Mouse (Mus musculus): ENCODE measurements around the gene Myl6.

GRCm38 (mm10) chr10:128502341-128502740, 8.4 kb upstream of the Myl6 start:
- TF ChIP-seq POLR2AphosphoS5 (IDR thresholded peaks at IDR 0.05; ENCODE audit: insufficient replicate concordance, low read depth, low read length), result no peak
- no peak for TF ChIP-seq GATA1 (IDR thresholded peaks at IDR 0.05; ENCODE audit: borderline replicate concordance, low read length)
- no peak for TF ChIP-seq CTCF (IDR thresholded peaks at IDR 0.05; ENCODE audit: low read depth, low read length)
- no peak for TF ChIP-seq TAL1 (conservative IDR thresholded peaks at IDR 0.05; ENCODE audit: low read depth, low read length)

Measured in G1E (cell line).